ENCODE assay signal across 12 mouse cellular contexts in the genomic region with DNA sequence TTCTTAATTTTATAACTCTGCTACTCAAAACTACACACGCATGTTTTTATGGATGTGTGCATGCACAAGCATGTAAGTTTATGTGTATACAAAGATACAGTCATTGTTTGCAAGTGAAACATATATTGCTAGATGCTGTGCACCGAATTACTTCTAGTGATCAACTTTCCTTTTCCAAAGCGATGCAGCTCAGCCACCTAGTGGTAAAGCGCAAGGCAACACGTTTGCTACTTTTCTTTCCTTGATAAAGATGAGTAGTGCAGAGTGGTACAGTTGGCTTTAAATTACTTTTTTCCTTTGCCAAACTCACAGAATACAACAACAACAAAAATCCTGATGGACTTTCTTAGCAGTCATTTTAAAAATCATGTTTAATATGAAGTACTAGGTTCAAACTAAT. TPM values are rescaled to one million over a fixed set of nuclear protein-coding genes. Genes with fewer than 3 reads are reported as not detected.
DNase-seq lines count a peak whose midpoint lies in the region; ATAC-seq and TF ChIP-seq lines count a peak whose summit lies in the region.
"Had no signal": no experiment of that assay in that cellular context is flagged by ENCODE, and none has a peak within 500 bp of the region (broad histone marks: within the 10 kb centered on the region; RNA-seq: fewer than 3 reads in every experiment).

No protein-coding gene starts in this region.

- H3K36me3 ChIP-seq in neural tube, embryonic 15.5 days: no peaks in the 10 kb centered on the region
- H3K36me3 ChIP-seq: heart, embryonic 15.5 days; limb, embryonic 10.5 days had no signal

- TF ChIP-seq CTCF in cerebellum, adult 2 months (IDR thresholded peaks at IDR 0.05; ENCODE audit: borderline replicate concordance, insufficient read depth, low read depth, low read length): 0 out of 2 replicates have a peak, but pooled peaks have one; percentile 4
- peak; percentile 70 for TF ChIP-seq CTCF in cortical plate, adult 2 months (IDR thresholded peaks at IDR 0.05; ENCODE audit: extremely low read depth, insufficient read depth, low read length)

- no peak overlapping the region for H3K9ac ChIP-seq in neural tube, embryonic 15.5 days (replicated peaks)
- H3K9ac ChIP-seq: heart, embryonic 15.5 days had no signal

- H3K27me3 ChIP-seq in cerebellum, adult 2 months (ENCODE audit: control insufficient read depth, insufficient read depth, low read length): no peaks in the 10 kb centered on the region
- no peaks in the 10 kb centered on the region for H3K27me3 ChIP-seq in neural tube, embryonic 15.5 days (replicated peaks)
- H3K27me3 ChIP-seq: heart, embryonic 15.5 days had no signal

- intact Hi-C loops in left cerebral cortex, postnatal 25 days (cut with DNase I): no loop called here

- DNase-seq in cerebellum, adult 2 months: no peak
- DNase-seq in cerebellum, postnatal 36 days: no peak
- peak; percentile 7 to 19 for DNase-seq in left cerebral cortex, postnatal 25 days (ENCODE audit: low spot score in 2 of 2)
- DNase-seq in left cerebral cortex, adult 8-10 months (ENCODE audit: low spot score in 2 of 2): no peak
- DNase-seq in A20 (ENCODE audit: low read depth, low spot score): peak; percentile 26
- no peak for DNase-seq in spleen, postnatal 14 days (ENCODE audit: low spot score in 2 of 2)
- DNase-seq: kidney, adult 9 months had no signal

- no peak overlapping the region for H3K4me2 ChIP-seq in neural tube, embryonic 15.5 days
- H3K4me2 ChIP-seq: heart, embryonic 15.5 days; midbrain, embryonic 11.5 days had no signal

- no peaks in the 10 kb centered on the region for H3K4me1 ChIP-seq in cerebellum, adult 2 months (ENCODE audit: control insufficient read depth, insufficient read depth, low read length)
- no peaks in the 10 kb centered on the region for H3K4me1 ChIP-seq in cortical plate, adult 2 months (ENCODE audit: control insufficient read depth, insufficient read depth, low read length)
- H3K4me1 ChIP-seq in neural tube, embryonic 15.5 days: no peaks in the 10 kb centered on the region
- H3K4me1 ChIP-seq: heart, embryonic 15.5 days; limb, embryonic 10.5 days had no signal

- no peak for TF ChIP-seq POLR2A in cerebellum, adult 2 months (IDR thresholded peaks at IDR 0.05; ENCODE audit: borderline replicate concordance, insufficient read depth, low read length)
- no peak for TF ChIP-seq POLR2A in cortical plate, adult 2 months (IDR thresholded peaks at IDR 0.05; ENCODE audit: extremely low read depth, insufficient read depth, low read length)

- no peaks in the 10 kb centered on the region for H3K9me3 ChIP-seq in neural tube, embryonic 15.5 days (replicated peaks)
- H3K9me3 ChIP-seq: heart, embryonic 15.5 days; limb, embryonic 10.5 days had no signal

- H3K4me3 ChIP-seq in cerebellum, adult 2 months (replicated peaks; ENCODE audit: insufficient read depth, low read depth, low read length): no peak overlapping the region
- H3K4me3 ChIP-seq in cortical plate, adult 2 months (ENCODE audit: insufficient read depth, low read length): no peak overlapping the region
- H3K4me3 ChIP-seq in neural tube, embryonic 15.5 days (replicated peaks): no peak overlapping the region
- H3K4me3 ChIP-seq: heart, embryonic 15.5 days; limb, embryonic 10.5 days had no signal

- ATAC-seq in neural tube, embryonic 15.5 days (ENCODE audit: low FRiP score): no peak

- no peak overlapping the region for H3K27ac ChIP-seq in cerebellum, adult 2 months (ENCODE audit: insufficient read depth, low read length)
- no peak overlapping the region for H3K27ac ChIP-seq in cortical plate, adult 2 months (ENCODE audit: insufficient read depth, low read length)
- H3K27ac ChIP-seq in neural tube, embryonic 15.5 days (replicated peaks): no peak overlapping the region
- H3K27ac ChIP-seq: heart, embryonic 15.5 days; limb, embryonic 10.5 days had no signal

- WGBS in cerebellum, adult 2 months: 68% methylated on average over 5 of the region's 5 CpGs
- 73% methylated on average over 5 of the region's 5 CpGs for WGBS in neural tube, embryonic 15.5 days

RNA-seq across cellular contexts. Expression of gene Col10a1, which starts 21.6 kb away (rescaled TPM):
- 0.03 and 0.10 TPM in 2 replicates for polyA plus RNA-seq in cerebellum, adult 2 months (2012; rRNA removed)
- under 1 TPM; 0.73 to 0.92 TPM for total RNA-seq in left cerebral cortex, postnatal 25 days (2021)
- under 1 TPM; 0.14 to 0.28 (median 0.24) TPM for total RNA-seq in left cerebral cortex, adult 8-10 months (2022)
- polyA plus RNA-seq in cortical plate, adult 2 months (2012; rRNA removed): 0.02 and 0.04 TPM in 2 replicates
- 1.7 and 6.0 TPM in 2 replicates for polyA plus RNA-seq in neural tube, embryonic 15.5 days (2015; fragmentation: Nextera tagmentation; extraction: Ambion mirVana)
- polyA plus RNA-seq: midbrain, embryonic 11.5 days had no signal

RNA-seq across cellular contexts. Expression of gene Nt5dc1, which starts 50.2 kb away (rescaled TPM):
- 2.0 and 2.5 TPM in 2 replicates for polyA plus RNA-seq in cerebellum, adult 2 months (2012; rRNA removed)
- 1 to 10 TPM; 2.5 to 2.7 TPM for total RNA-seq in left cerebral cortex, postnatal 25 days (2021)
- 1 to 10 TPM; 2.6 to 4.4 (median 4.1) TPM for total RNA-seq in left cerebral cortex, adult 8-10 months (2022)
- polyA plus RNA-seq in cortical plate, adult 2 months (2012; rRNA removed): 1.9 and 2.4 TPM in 2 replicates
- 2.0 and 4.8 TPM in 2 replicates for polyA plus RNA-seq in neural tube, embryonic 15.5 days (2015; fragmentation: Nextera tagmentation; extraction: Ambion mirVana)

Comparison
In these comparisons a context has a peak if more than half of its experiments do, and no peak if none do; other contexts are left out.
1. DNase-seq: peak in left cerebral cortex, postnatal 25 days (2 of 2) and A20 (single experiment); none in cerebellum, adult 2 months (0 of 2), cerebellum, postnatal 36 days (0 of 2), left cerebral cortex, adult 8-10 months (0 of 2) and spleen, postnatal 14 days (0 of 2).